Mouse (Mus musculus) left cerebral cortex, postnatal 25 days (tissue): ENCODE data around the gene Mapk14. TPM values are rescaled to one million over a fixed set of nuclear protein-coding genes. Genes with fewer than 3 reads are reported as not detected.
"Not testable (repeated sequence)": the region's sequence is repeated elsewhere in the genome, so short reads cannot be mapped to it uniquely, and the experiment has no call there.

Source experiments
- DNase-seq, 2 experiments: peaks; one replicate each; pipeline ENCODE4 v3.0.0; 2022; ENCODE audit warnings: low spot score in 2 of 2, mixed read lengths in 1 of 2
- intact Hi-C: fragments of 180-260 bp; cut with DNase I; formaldehyde crosslinking; loops from one replicate; pipeline ENCODE4 v1.15.1; 2025
- total RNA-seq, 2 experiments: library from RNA; stranded (reverse); gene quantifications; 2 replicates each; pipeline ENCODE4 v1.2.3; 2021

The Mapk14 gene
- total RNA-seq, 2 experiments from 2014 or later = 91.8 to 92.8 TPM

DNA sequence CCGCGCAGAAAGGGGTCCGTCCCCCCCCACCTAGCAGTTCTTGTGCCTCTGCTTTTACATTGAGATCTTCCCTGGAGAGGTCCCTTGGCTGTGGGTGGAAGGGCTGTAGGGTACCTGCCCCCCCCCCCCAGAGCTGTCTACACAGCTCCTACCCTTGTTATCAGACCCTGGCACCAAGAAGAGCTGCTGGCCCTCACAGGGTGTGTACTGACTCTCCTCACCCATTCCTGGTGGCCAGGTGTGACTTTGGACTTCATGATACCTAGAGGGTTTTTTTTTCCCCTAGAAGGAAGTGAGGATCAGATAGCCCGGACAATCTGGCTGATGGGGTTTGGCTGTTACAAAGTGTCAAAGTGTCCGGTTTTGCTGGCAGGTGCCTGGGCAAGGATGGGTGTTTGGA, 80.2 kb downstream of the Mapk14 start:
- no peak for DNase-seq
- intact Hi-C loops = no loop called here

- DNase-seq, intact Hi-C loops: not testable (repeated sequence)
Measured at GRCm38 (mm10) chr17:28774303-28774702, 83.2 kb downstream of the Mapk14 start.

GRCm38 (mm10) chr17:28775161-28775560, 84.0 kb downstream of the Mapk14 start:
- intact Hi-C loops = no loop called here

DNA sequence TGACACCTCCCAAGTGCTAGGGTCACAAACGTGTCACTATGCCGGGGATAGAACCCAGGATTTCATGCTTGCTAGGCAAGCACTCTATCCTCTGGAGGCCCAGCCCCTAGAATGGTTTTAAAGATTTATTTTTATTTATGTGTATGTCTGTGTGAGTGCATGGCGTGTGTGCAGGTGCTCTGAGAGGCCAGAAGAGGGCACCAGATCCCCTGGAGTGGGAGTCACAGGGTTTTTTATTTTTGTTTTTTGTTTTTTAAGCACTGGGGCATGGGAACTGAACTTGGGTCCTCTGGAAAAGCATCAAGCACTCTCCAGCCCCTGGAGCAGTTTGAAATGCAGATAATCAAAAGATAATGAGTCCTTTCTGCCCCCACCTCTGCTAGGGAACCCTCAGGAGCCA, 85.7 kb downstream of the Mapk14 start:
- no peak for DNase-seq
- intact Hi-C loops = no loop called here

More at GRCm38 (mm10) chr17:28775161-28775560, 84.0 kb downstream of the Mapk14 start:
- no peak for DNase-seq

GRCm38 (mm10) chr17:28777231-28778005, 86.3 kb downstream of the Mapk14 start:
- intact Hi-C loops = no loop called here
- peak in 1 of 2 experiments; percentile 14 for DNase-seq

- intact Hi-C loops = no loop called here
- DNase-seq = no peak
Measured at GRCm38 (mm10) chr17:28779735-28780134, 88.6 kb downstream of the Mapk14 start.

- intact Hi-C loops = no loop called here
- DNase-seq = no peak
Measured at GRCm38 (mm10) chr17:28780836-28781235, 89.7 kb downstream of the Mapk14 start.

DNA sequence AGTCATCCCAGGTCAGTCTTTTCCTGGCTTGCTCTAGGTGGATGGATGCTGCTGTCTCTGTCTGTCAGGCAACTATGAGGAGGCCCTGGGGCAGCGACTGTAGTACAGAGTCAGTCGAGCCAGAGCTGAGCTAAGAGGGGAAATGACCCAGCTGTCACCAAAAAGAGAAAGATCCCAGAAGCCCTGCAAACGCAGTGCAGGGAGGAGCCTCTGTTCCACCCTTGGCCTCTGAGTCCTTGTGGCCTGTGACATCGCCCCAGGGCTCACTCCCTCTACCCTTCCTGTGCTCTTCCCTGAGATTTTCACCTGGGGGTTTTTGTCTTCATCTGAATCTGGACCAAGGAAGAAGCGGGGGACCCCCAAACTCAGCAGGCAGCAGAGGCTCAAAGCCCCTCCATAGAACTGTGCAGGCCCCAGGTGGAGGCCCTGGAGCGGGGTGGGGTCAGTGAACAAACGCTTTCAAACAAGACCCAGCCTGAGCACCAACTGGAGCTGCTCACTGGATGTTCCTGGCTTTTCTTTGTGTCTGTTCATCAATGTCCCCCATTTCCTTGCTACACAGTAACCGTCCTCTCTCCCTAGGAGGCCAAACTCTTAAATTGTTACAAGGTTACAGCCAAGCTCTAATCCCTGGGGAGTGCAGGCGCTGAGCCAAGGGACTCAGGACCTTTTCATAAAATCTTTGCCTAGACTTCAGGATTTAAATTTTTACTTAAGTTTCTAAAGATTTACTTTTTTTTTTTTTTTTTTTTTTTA, 90.3 kb downstream of the Mapk14 start:
- no peak for DNase-seq
- intact Hi-C loops = no loop called here

DNA sequence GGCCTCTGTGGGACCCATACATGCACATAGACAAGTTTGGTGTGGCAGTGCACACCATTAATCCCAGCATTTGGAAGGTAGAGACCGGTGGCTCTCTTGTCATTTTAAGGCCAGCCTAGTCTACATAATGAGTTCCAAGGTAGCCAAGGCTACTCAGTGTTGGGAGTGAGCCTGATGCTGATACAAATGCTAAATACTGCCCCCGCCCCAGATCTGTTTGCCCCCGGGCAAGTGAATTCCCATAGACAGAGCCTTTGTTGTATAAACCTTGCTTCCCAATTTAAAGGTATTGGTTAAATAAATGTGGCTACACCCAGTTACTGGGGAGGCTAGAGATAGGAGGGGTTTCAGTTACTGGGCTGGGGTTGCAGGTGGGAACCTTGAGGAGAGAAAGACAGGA, 93.9 kb downstream of the Mapk14 start:
- intact Hi-C loops = no loop called here
- DNase-seq = no peak

- intact Hi-C loops = no loop called here
- DNase-seq = no peak
Measured at GRCm38 (mm10) chr17:28787507-28787906, 96.4 kb downstream of the Mapk14 start.

- intact Hi-C loops = loop anchor here (5.0 kb wide), 1 partner anchor 35 kb away; no protein-coding TSS in a partner anchor
Measured at GRCm38 (mm10) chr17:28797031-28797430, 105.9 kb downstream of the Mapk14 start.

More at GRCm38 (mm10) chr17:28797031-28797430, 105.9 kb downstream of the Mapk14 start:
- peak; percentile 12 to 55 for DNase-seq

Other genes with a start within 250 kb of the Mapk14 start
- gene Fkbp5, start 173.8 kb upstream of the Mapk14 start, total RNA-seq = 10 to 100 TPM; 46.4 to 53.2 TPM
- gene Armc12, start 160.5 kb upstream of the Mapk14 start, total RNA-seq = not detected
- gene Clpsl2, start 141.9 kb upstream of the Mapk14 start, total RNA-seq = not detected
- gene Clps, start 130.6 kb upstream of the Mapk14 start, total RNA-seq = not detected
- 1 to 10 TPM; 1.4 to 2.8 TPM for gene Lhfpl5, start 115.7 kb upstream of the Mapk14 start, total RNA-seq
- gene Srpk1, start 68.6 kb upstream of the Mapk14 start, total RNA-seq = 100 to 1,000 TPM in 1 of 2 experiments, 10 to 100 TPM in 1; 99.9 to 101 TPM
- gene Slc26a8, start 1.1 kb upstream of the Mapk14 start, total RNA-seq = 1 to 10 TPM; 6.6 to 8.0 TPM
- gene AC170998.1, start 34.8 kb downstream of the Mapk14 start, total RNA-seq = 1 to 10 TPM; 2.2 to 3.6 TPM
- gene Mapk13, start 78.0 kb downstream of the Mapk14 start, total RNA-seq = 1 to 10 TPM; 1.0 to 1.2 TPM
- 10 to 100 TPM; 47.2 to 54.7 TPM for gene Brpf3, start 109.8 kb downstream of the Mapk14 start, total RNA-seq
- gene Pnpla1, start 167.1 kb downstream of the Mapk14 start, total RNA-seq = under 1 TPM; 0.46 to 0.57 TPM
- gene 4930539E08Rik, start 224.0 kb downstream of the Mapk14 start, total RNA-seq = 10 to 100 TPM in 1 of 2 experiments, 1 to 10 TPM in 1; 9.5 to 11.4 TPM